Comparison of ENCODE assay signal across 33 mouse cellular contexts in genomic region chr7:124880771-124881170, GRCm38 (mm10).
"Had no signal": no experiment of that assay in that cellular context is flagged by ENCODE, and none has a peak within 500 bp of the region (broad histone marks: within the 10 kb centered on the region; RNA-seq: fewer than 3 reads in every experiment).

No protein-coding gene starts in this region.

- H3K4me2 ChIP-seq: heart, embryonic 11.5 days; heart, embryonic 12.5 days; heart, embryonic 13.5 days; heart, embryonic 15.5 days; hindbrain, embryonic 12.5 days; hindbrain, embryonic 13.5 days; hindbrain, embryonic 14.5 days; hindbrain, embryonic 15.5 days; kidney, embryonic 15.5 days had no signal

- H3K4me3 ChIP-seq: heart, embryonic 10.5 days; heart, embryonic 12.5 days; heart, embryonic 13.5 days; heart, embryonic 15.5 days; hindbrain, embryonic 10.5 days; hindbrain, embryonic 12.5 days; hindbrain, embryonic 13.5 days; hindbrain, embryonic 15.5 days; kidney, embryonic 15.5 days; layer of hippocampus, adult 2 months; left cerebral cortex, adult 2 months had no signal

- H3K27me3 ChIP-seq: heart, embryonic 12.5 days; heart, embryonic 13.5 days; heart, embryonic 15.5 days; hindbrain, embryonic 12.5 days; hindbrain, embryonic 13.5 days; hindbrain, embryonic 15.5 days; kidney, embryonic 15.5 days had no signal

- ATAC-seq: hindbrain, embryonic 16.5 days; hindbrain, postnatal 0 days; inflammation-experienced regulatory T-cells, adult 6 months had no signal

- H3K4me1 ChIP-seq: heart, embryonic 10.5 days; heart, embryonic 12.5 days; heart, embryonic 13.5 days; heart, embryonic 15.5 days; hindbrain, embryonic 10.5 days; hindbrain, embryonic 12.5 days; hindbrain, embryonic 13.5 days; hindbrain, embryonic 15.5 days; kidney, embryonic 15.5 days had no signal

- H3K9ac ChIP-seq: heart, embryonic 12.5 days; heart, embryonic 13.5 days; heart, embryonic 15.5 days; hindbrain, embryonic 12.5 days; hindbrain, embryonic 13.5 days; hindbrain, embryonic 14.5 days; hindbrain, embryonic 15.5 days; kidney, embryonic 15.5 days had no signal

- H3K27ac ChIP-seq: heart, embryonic 10.5 days; heart, embryonic 13.5 days; heart, embryonic 15.5 days; hindbrain, embryonic 10.5 days; hindbrain, embryonic 12.5 days; hindbrain, embryonic 13.5 days; hindbrain, embryonic 14.5 days; hindbrain, embryonic 15.5 days; hindbrain, postnatal 0 days; kidney, embryonic 15.5 days; kidney, postnatal 0 days; layer of hippocampus, adult 2 months; left cerebral cortex, adult 2 months had no signal

- H3K9me3 ChIP-seq: heart, embryonic 10.5 days; heart, embryonic 15.5 days; hindbrain, embryonic 10.5 days; hindbrain, embryonic 12.5 days; hindbrain, embryonic 13.5 days; hindbrain, embryonic 15.5 days; kidney, embryonic 15.5 days had no signal

- H3K36me3 ChIP-seq: heart, embryonic 10.5 days; heart, embryonic 12.5 days; heart, embryonic 13.5 days; heart, embryonic 15.5 days; hindbrain, embryonic 10.5 days; hindbrain, embryonic 12.5 days; hindbrain, embryonic 13.5 days; hindbrain, embryonic 15.5 days; kidney, embryonic 15.5 days had no signal

- DNase-seq: heart, postnatal 10 days; heart, postnatal 14 days; heart, postnatal 36 days; heart, postnatal 4 days; kidney, adult 11 months; kidney, adult 18-20 months; kidney, adult 2 months; kidney, adult 8-10 months; kidney, adult 9 months; kidney, postnatal 10 days; kidney, postnatal 14 days; kidney, postnatal 25 days; kidney, postnatal 36 days; kidney, postnatal 4 days; layer of hippocampus, adult 9-11 months; layer of hippocampus, postnatal 36 days had no signal
